29 mouse cellular contexts compared by ENCODE assay signal in genomic region chr2:146568171-146568842, GRCm38 (mm10). TPM values are rescaled to one million over a fixed set of nuclear protein-coding genes. Genes with fewer than 3 reads are reported as not detected.
DNase-seq lines count a peak whose midpoint lies in the region; ATAC-seq and TF ChIP-seq lines count a peak whose summit lies in the region.
"Had no signal": no experiment of that assay in that cellular context is flagged by ENCODE, and none has a peak within 500 bp of the region (broad histone marks: within the 10 kb centered on the region; RNA-seq: fewer than 3 reads in every experiment).

No protein-coding gene starts in this region.

- H3K9me3 ChIP-seq in kidney, postnatal 0 days (replicated peaks; ENCODE audit: low read length), result no peaks in the 10 kb centered on the region
- H3K9me3 ChIP-seq in embryonic facial prominence, embryonic 14.5 days (ENCODE audit: control insufficient read depth, low read length), result no peaks in the 10 kb centered on the region
- H3K9me3 ChIP-seq in stomach, embryonic 15.5 days, result no peaks in the 10 kb centered on the region
- no peaks in the 10 kb centered on the region for H3K9me3 ChIP-seq in liver, postnatal 0 days (ENCODE audit: low read length)
- H3K9me3 ChIP-seq: forebrain, embryonic 13.5 days; G1E; hindbrain, embryonic 10.5 days; hindbrain, embryonic 15.5 days; megakaryocyte, embryonic 14.5 days had no signal

- no peak overlapping the region for H3K9ac ChIP-seq in kidney, postnatal 0 days (ENCODE audit: low read depth, low read length)
- H3K9ac ChIP-seq in embryonic facial prominence, embryonic 14.5 days (ENCODE audit: low read depth, low read length), result no peak overlapping the region
- H3K9ac ChIP-seq in stomach, embryonic 15.5 days, result no peak overlapping the region
- H3K9ac ChIP-seq in liver, postnatal 0 days (replicated peaks), result no peak overlapping the region
- H3K9ac ChIP-seq: forebrain, embryonic 13.5 days; hindbrain, embryonic 15.5 days had no signal

- H3K36me3 ChIP-seq in kidney, postnatal 0 days (ENCODE audit: insufficient read depth, low read length), result no peaks in the 10 kb centered on the region
- no peaks in the 10 kb centered on the region for H3K36me3 ChIP-seq in embryonic facial prominence, embryonic 14.5 days (ENCODE audit: control insufficient read depth, insufficient read depth, low read length)
- H3K36me3 ChIP-seq in stomach, embryonic 15.5 days, result no peaks in the 10 kb centered on the region
- no peaks in the 10 kb centered on the region for H3K36me3 ChIP-seq in liver, postnatal 0 days (replicated peaks; ENCODE audit: insufficient read depth, low read length)
- H3K36me3 ChIP-seq: G1E; hindbrain, embryonic 10.5 days; hindbrain, embryonic 15.5 days had no signal

- TF ChIP-seq EP300 in liver, postnatal 0 days (IDR thresholded peaks at IDR 0.05; ENCODE audit: low read depth), result no peak

- 0 out of 2 replicates have a peak, but pooled peaks have one; percentile 36 for ATAC-seq in kidney, postnatal 0 days (replicated peaks; ENCODE audit: low FRiP score, low read depth)
- ATAC-seq in embryonic facial prominence, embryonic 14.5 days (ENCODE audit: low read depth), result no peak; the same call in 1 of the 2 replicates
- peak; percentile 45; the same call in 1 of the 2 replicates for ATAC-seq in stomach, embryonic 15.5 days (ENCODE audit: insufficient read depth, low FRiP score, low read depth)
- no peak for ATAC-seq in liver, postnatal 0 days
- ATAC-seq: forebrain, embryonic 13.5 days; inflammation-experienced regulatory T-cells, adult 6 months; lung, postnatal 0 days had no signal

- no peak overlapping the region for H3K4me2 ChIP-seq in kidney, postnatal 0 days (ENCODE audit: low read length)
- no peak overlapping the region for H3K4me2 ChIP-seq in embryonic facial prominence, embryonic 14.5 days (ENCODE audit: low read depth, low read length)
- H3K4me2 ChIP-seq in stomach, embryonic 15.5 days, result no peak overlapping the region
- no peak overlapping the region for H3K4me2 ChIP-seq in liver, postnatal 0 days (ENCODE audit: low read depth, low read length)
- H3K4me2 ChIP-seq: forebrain, embryonic 13.5 days; hindbrain, embryonic 15.5 days; liver, embryonic 11.5 days had no signal

- no peak for TF ChIP-seq CTCF in gastrocnemius, adult 2 months (IDR thresholded peaks at IDR 0.05)
- TF ChIP-seq CTCF in kidney, postnatal 0 days (IDR thresholded peaks at IDR 0.05; ENCODE audit: low read depth), result no peak
- TF ChIP-seq CTCF in liver, postnatal 0 days (IDR thresholded peaks at IDR 0.05; ENCODE audit: low read depth), result no peak

- DNase-seq in gastrocnemius, adult 2 months, result no peak
- DNase-seq in gastrocnemius, postnatal 4 days (ENCODE audit: low spot score in 2 of 2), result no peak
- DNase-seq in kidney, postnatal 0 days (ENCODE audit: low spot score), result peak; percentile 35
- no peak for DNase-seq in kidney, adult 18-20 months
- DNase-seq in embryonic facial prominence, embryonic 14.5 days (ENCODE audit: low spot score), result peak; percentile 26
- DNase-seq in liver, postnatal 0 days, result no peak
- no peak for DNase-seq in adrenal gland, adult 2 months
- DNase-seq: adrenal gland, postnatal 10 days; cerebellum, adult 11 months; cerebellum, adult 9-10 months; cerebellum, postnatal 36 days; gastrocnemius, postnatal 25 days; heart, postnatal 14 days; kidney, adult 11 months; kidney, postnatal 14 days; layer of hippocampus, postnatal 36 days; left cerebral cortex, postnatal 4 days; lung, postnatal 4 days; midbrain, embryonic 14.5 days; thymus, postnatal 4 days had no signal

- 0 out of 2 replicates have a peak, but pooled peaks cover 6% of the 10 kb centered on the region for H3K4me1 ChIP-seq in kidney, postnatal 0 days (replicated peaks; ENCODE audit: insufficient read depth, low read length)
- H3K4me1 ChIP-seq in embryonic facial prominence, embryonic 14.5 days (ENCODE audit: control insufficient read depth, insufficient read depth, low read length), result no peaks in the 10 kb centered on the region
- no peaks in the 10 kb centered on the region for H3K4me1 ChIP-seq in stomach, embryonic 15.5 days
- no peaks in the 10 kb centered on the region for H3K4me1 ChIP-seq in liver, postnatal 0 days (ENCODE audit: insufficient read depth)
- H3K4me1 ChIP-seq: forebrain, embryonic 13.5 days; hindbrain, embryonic 10.5 days; hindbrain, embryonic 15.5 days had no signal

- no peak overlapping the region for H3K4me3 ChIP-seq in gastrocnemius, adult 2 months
- H3K4me3 ChIP-seq in kidney, postnatal 0 days (replicated peaks; ENCODE audit: low read depth, low read length), result no peak overlapping the region
- no peak overlapping the region for H3K4me3 ChIP-seq in embryonic facial prominence, embryonic 14.5 days (ENCODE audit: low read depth, low read length)
- H3K4me3 ChIP-seq in stomach, embryonic 15.5 days (replicated peaks), result no peak overlapping the region
- no peak overlapping the region for H3K4me3 ChIP-seq in liver, postnatal 0 days (ENCODE audit: low read depth, low read length)
- H3K4me3 ChIP-seq: forebrain, embryonic 13.5 days; hindbrain, embryonic 10.5 days; hindbrain, embryonic 15.5 days; megakaryocyte, embryonic 14.5 days had no signal

- peak overlapping the region; percentile 24 for H3K27ac ChIP-seq in gastrocnemius, adult 2 months
- H3K27ac ChIP-seq in kidney, postnatal 0 days, result no peak overlapping the region
- H3K27ac ChIP-seq in embryonic facial prominence, embryonic 14.5 days (replicated peaks; ENCODE audit: low read depth, low read length), result no peak overlapping the region
- no peak overlapping the region for H3K27ac ChIP-seq in stomach, embryonic 15.5 days
- H3K27ac ChIP-seq in liver, postnatal 0 days (ENCODE audit: low read depth), result no peak overlapping the region
- H3K27ac ChIP-seq: forebrain, embryonic 13.5 days; hindbrain, embryonic 10.5 days; hindbrain, embryonic 15.5 days had no signal

- 37% methylated on average over 11 of the region's 11 CpGs for WGBS in kidney, postnatal 0 days
- WGBS in embryonic facial prominence, embryonic 14.5 days, result 50% methylated on average over 11 of the region's 11 CpGs
- 59% methylated on average over 11 of the region's 11 CpGs for WGBS in stomach, embryonic 15.5 days
- WGBS in liver, postnatal 0 days (ENCODE audit: insufficient replicate concordance), result 79% methylated on average over 11 of the region's 11 CpGs

- intact Hi-C loops in gastrocnemius, adult 2 months (cut with DNase I), result no loop called here

- no peaks in the 10 kb centered on the region for H3K27me3 ChIP-seq in kidney, postnatal 0 days (ENCODE audit: insufficient read depth, low read length)
- H3K27me3 ChIP-seq in embryonic facial prominence, embryonic 14.5 days (replicated peaks; ENCODE audit: control insufficient read depth, insufficient read depth, low read length), result no peaks in the 10 kb centered on the region
- no peaks in the 10 kb centered on the region for H3K27me3 ChIP-seq in stomach, embryonic 15.5 days (replicated peaks)
- H3K27me3 ChIP-seq in liver, postnatal 0 days (ENCODE audit: insufficient read depth, low read length), result no peaks in the 10 kb centered on the region
- H3K27me3 ChIP-seq: forebrain, embryonic 13.5 days; hindbrain, embryonic 15.5 days had no signal

RNA-seq across cellular contexts. Expression of gene Ralgapa2, which starts 56.2 kb away (rescaled TPM):
- 1 to 10 TPM; 5.8 to 9.6 TPM for total RNA-seq in gastrocnemius, adult 2 months (2021)
- total RNA-seq in gastrocnemius, postnatal 4 days (2021), result 1 to 10 TPM; 7.0 to 8.2 TPM
- polyA plus RNA-seq in kidney, postnatal 0 days (2015; fragmentation: Nextera tagmentation; extraction: Ambion mirVana), result 3.6 and 4.1 TPM in 2 replicates
- polyA plus RNA-seq in embryonic facial prominence, embryonic 14.5 days (2014; fragmentation: Nextera tagmentation; extraction: Ambion mirVana), result 4.9 and 6.3 TPM in 2 replicates
- polyA plus RNA-seq in stomach, embryonic 15.5 days (2015; fragmentation: Nextera tagmentation; extraction: Ambion mirVana), result 8.5 and 9.0 TPM in 2 replicates
- 3.7 and 4.1 TPM in 2 replicates for polyA plus RNA-seq in liver, postnatal 0 days (2015; fragmentation: Nextera tagmentation; extraction: Ambion mirVana)
- 10 to 100 TPM; 22.1 to 28.4 TPM for total RNA-seq in adrenal gland, adult 2 months (2021)
- 10.2 and 12.9 TPM in 2 replicates for polyA plus RNA-seq in adrenal gland, adult 2 months (2012; rRNA removed)

Comparison
In these comparisons a context has a peak if more than half of its experiments do, and no peak if none do; other contexts are left out.
1. DNase-seq: peak in kidney, postnatal 0 days (single experiment) and embryonic facial prominence, embryonic 14.5 days (single experiment); none in gastrocnemius, adult 2 months (single experiment), gastrocnemius, postnatal 4 days (0 of 2), kidney, adult 18-20 months (single experiment), liver, postnatal 0 days (single experiment) and adrenal gland, adult 2 months (single experiment).
2. ATAC-seq: peak in kidney, postnatal 0 days (single experiment) and stomach, embryonic 15.5 days (single experiment); none in embryonic facial prominence, embryonic 14.5 days (single experiment) and liver, postnatal 0 days (single experiment).